Mouse (Mus musculus) olfactory bulb, adult 2 months (tissue): ENCODE results near the gene Cant1.

Experiments used
- CTCF ChIP-seq: fragments of 200-500 bp; IDR thresholded peaks from 2 replicates; pipeline ENCODE4 v1.5.1; 2012; ENCODE audit warnings: low read depth, mild to moderate bottlenecking, low read length, moderate library complexity; ENCODE audit not compliant: insufficient read depth
- POLR2A ChIP-seq: fragments of 200-500 bp; IDR thresholded peaks from 2 replicates; pipeline ENCODE4 v1.6.1; 2012; ENCODE audit warnings: mild to moderate bottlenecking, low read depth, low read length, moderate library complexity; ENCODE audit not compliant: insufficient read depth

DNA sequence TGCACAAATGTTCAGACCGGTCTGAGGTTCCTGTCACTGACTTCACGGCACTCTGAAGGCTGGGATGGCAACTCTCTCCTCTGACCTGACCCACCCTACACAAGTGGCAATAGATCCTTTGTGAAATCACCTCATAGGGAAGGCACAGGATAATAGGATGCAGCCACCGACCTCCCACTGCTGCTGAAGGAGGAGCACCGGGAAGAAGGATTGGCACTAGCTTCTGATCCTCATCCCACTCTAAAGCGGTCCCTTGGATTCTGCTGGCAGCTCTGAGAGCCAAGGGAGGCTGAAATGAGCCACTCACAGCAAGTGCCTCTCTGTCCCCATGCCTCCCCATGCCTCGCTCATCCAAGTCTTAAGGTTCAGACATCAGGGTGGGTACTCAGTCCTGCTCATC is 24.3 kb downstream of the Cant1 start:
- TF ChIP-seq POLR2A: no peak
- TF ChIP-seq CTCF: no peak
